Mouse (Mus musculus): ENCODE data around the gene Smyd1. TPM values are rescaled to one million over a fixed set of nuclear protein-coding genes. Genes with fewer than 3 reads are reported as not detected.

Gene Smyd1
- polyA plus RNA-seq, 1 experiment from 2014 or later: 0.15 TPM

GRCm38 (mm10) chr6:71212471-71212870 is 109.6 kb downstream of the Smyd1 start:
- no peaks in the 10 kb centered on the region for H3K36me3 ChIP-seq (replicated peaks)
- H3K9me3 ChIP-seq: no peaks in the 10 kb centered on the region
- no peak overlapping the region for H3K27ac ChIP-seq
- no peaks in the 10 kb centered on the region for H3K4me1 ChIP-seq
- no peak for DNase-seq (ENCODE audit: extremely low spot score, low spot score)
- H3K27me3 ChIP-seq (ENCODE audit: poor library complexity, severe bottlenecking): no peaks in the 10 kb centered on the region
- H3K4me3 ChIP-seq: no peak overlapping the region
- 96% methylated on average over 3 of the region's 3 CpGs for WGBS

GRCm38 (mm10) chr6:71211917-71212316 is 110.1 kb downstream of the Smyd1 start:
- H3K4me3 ChIP-seq: no peak overlapping the region
- H3K4me1 ChIP-seq: no peaks in the 10 kb centered on the region
- H3K36me3 ChIP-seq (replicated peaks): no peaks in the 10 kb centered on the region
- H3K27me3 ChIP-seq (ENCODE audit: poor library complexity, severe bottlenecking): no peaks in the 10 kb centered on the region
- no peaks in the 10 kb centered on the region for H3K9me3 ChIP-seq
- WGBS: 73% methylated on average over 7 of the region's 7 CpGs
- no peak overlapping the region for H3K27ac ChIP-seq
- no peak for DNase-seq (ENCODE audit: extremely low spot score, low spot score)

GRCm38 (mm10) chr6:71208691-71209090 is 113.3 kb downstream of the Smyd1 start:
- H3K36me3 ChIP-seq (replicated peaks): no peaks in the 10 kb centered on the region
- DNase-seq (ENCODE audit: extremely low spot score, low spot score): no peak
- H3K4me1 ChIP-seq: no peaks in the 10 kb centered on the region
- H3K4me3 ChIP-seq: no peak overlapping the region
- H3K27ac ChIP-seq: no peak overlapping the region
- WGBS: 85% methylated on average over 2 of the region's 2 CpGs
- H3K9me3 ChIP-seq: no peaks in the 10 kb centered on the region
- no peaks in the 10 kb centered on the region for H3K27me3 ChIP-seq (ENCODE audit: poor library complexity, severe bottlenecking)

GRCm38 (mm10) chr6:71204166-71204565 is 117.9 kb downstream of the Smyd1 start:
- Histone ChIP-seq H3K36me3 (replicated peaks) (no peaks in the 10 kb centered on the region), H3K4me1 (peaks cover 7% of the 10 kb centered on the region), H3K4me3 (no peak overlapping the region), H3K27ac (no peak overlapping the region), H3K27me3 (ENCODE audit: poor library complexity, severe bottlenecking) (no peaks in the 10 kb centered on the region), H3K9me3 (no peaks in the 10 kb centered on the region)
- WGBS: 95% methylated on average over 8 of the region's 8 CpGs
- DNase-seq (ENCODE audit: extremely low spot score, low spot score): no peak

GRCm38 (mm10) chr6:71203674-71204073 is 118.4 kb downstream of the Smyd1 start:
- DNase-seq (ENCODE audit: extremely low spot score, low spot score): no peak
- Histone ChIP-seq H3K27me3 (ENCODE audit: poor library complexity, severe bottlenecking) (no peaks in the 10 kb centered on the region), H3K4me3 (no peak overlapping the region), H3K9me3 (no peaks in the 10 kb centered on the region), H3K27ac (no peak overlapping the region), H3K36me3 (replicated peaks) (no peaks in the 10 kb centered on the region), H3K4me1 (peaks cover 7% of the 10 kb centered on the region)
- 86% methylated on average over 5 of the region's 5 CpGs for WGBS

- 73% methylated on average over 5 of the region's 5 CpGs for WGBS
- no peaks in the 10 kb centered on the region for H3K36me3 ChIP-seq (replicated peaks)
- no peaks in the 10 kb centered on the region for H3K27me3 ChIP-seq (ENCODE audit: poor library complexity, severe bottlenecking)
- no peak overlapping the region for H3K27ac ChIP-seq
- DNase-seq (ENCODE audit: extremely low spot score, low spot score): no peak
- H3K4me3 ChIP-seq: no peak overlapping the region
- no peaks in the 10 kb centered on the region for H3K9me3 ChIP-seq
- H3K4me1 ChIP-seq: peaks cover 7% of the 10 kb centered on the region
Observed at GRCm38 (mm10) chr6:71201925-71202324, 120.1 kb downstream of the Smyd1 start.

GRCm38 (mm10) chr6:71199612-71200011 is 122.4 kb downstream of the Smyd1 start, which contains the start of gene Fabp1:
TSS of gene Fabp1 (plus strand) at chr6:71199827.
- 83% methylated on average over 4 of the region's 4 CpGs for WGBS
- Histone ChIP-seq H3K27me3 (ENCODE audit: poor library complexity, severe bottlenecking) (no peaks in the 10 kb centered on the region), H3K27ac (no peak within 1 kb of the TSS), H3K4me1 (peaks cover 7% of the 10 kb centered on the region), H3K9me3 (no peaks in the 10 kb centered on the region), H3K4me3 (no peak within 1 kb of the TSS), H3K36me3 (replicated peaks) (no peaks in the 10 kb centered on the region)
- DNase-seq (ENCODE audit: extremely low spot score, low spot score): no peak

- Histone ChIP-seq H3K4me3 (no peak overlapping the region), H3K36me3 (replicated peaks) (no peaks in the 10 kb centered on the region), H3K27ac (no peak overlapping the region), H3K27me3 (ENCODE audit: poor library complexity, severe bottlenecking) (no peaks in the 10 kb centered on the region), H3K4me1 (peaks cover 7% of the 10 kb centered on the region), H3K9me3 (no peaks in the 10 kb centered on the region)
- no peak for DNase-seq (ENCODE audit: extremely low spot score, low spot score)
- WGBS: 85% methylated on average over 13 of the region's 13 CpGs
Observed at GRCm38 (mm10) chr6:71197636-71198535, 124.1 kb downstream of the Smyd1 start.

GRCm38 (mm10) chr6:71196107-71196506 is 125.9 kb downstream of the Smyd1 start:
- Histone ChIP-seq H3K9me3 (no peaks in the 10 kb centered on the region), H3K27ac (no peak overlapping the region), H3K4me1 (no peaks in the 10 kb centered on the region), H3K27me3 (ENCODE audit: poor library complexity, severe bottlenecking) (no peaks in the 10 kb centered on the region), H3K36me3 (replicated peaks) (no peaks in the 10 kb centered on the region), H3K4me3 (no peak overlapping the region)
- no peak for DNase-seq (ENCODE audit: extremely low spot score, low spot score)

- WGBS: 86% methylated on average over 6 of the region's 6 CpGs
- no peaks in the 10 kb centered on the region for H3K36me3 ChIP-seq (replicated peaks)
- H3K4me3 ChIP-seq: no peak overlapping the region
- no peak overlapping the region for H3K27ac ChIP-seq
- no peaks in the 10 kb centered on the region for H3K4me1 ChIP-seq
- no peaks in the 10 kb centered on the region for H3K27me3 ChIP-seq (ENCODE audit: poor library complexity, severe bottlenecking)
- no peak for DNase-seq (ENCODE audit: extremely low spot score, low spot score)
- no peaks in the 10 kb centered on the region for H3K9me3 ChIP-seq
Observed at GRCm38 (mm10) chr6:71193151-71193740, 128.8 kb downstream of the Smyd1 start.

GRCm38 (mm10) chr6:71190501-71190900 is 131.5 kb downstream of the Smyd1 start:
- H3K27me3 ChIP-seq (ENCODE audit: poor library complexity, severe bottlenecking): no peaks in the 10 kb centered on the region
- no peaks in the 10 kb centered on the region for H3K9me3 ChIP-seq
- no peak for DNase-seq (ENCODE audit: extremely low spot score, low spot score)
- H3K4me1 ChIP-seq: no peaks in the 10 kb centered on the region
- 95% methylated on average over 2 of the region's 2 CpGs for WGBS
- H3K36me3 ChIP-seq (replicated peaks): no peaks in the 10 kb centered on the region
- no peak overlapping the region for H3K4me3 ChIP-seq
- H3K27ac ChIP-seq: no peak overlapping the region

GRCm38 (mm10) chr6:71189578-71189977 is 132.5 kb downstream of the Smyd1 start:
- Histone ChIP-seq H3K9me3 (no peaks in the 10 kb centered on the region), H3K27ac (no peak overlapping the region), H3K36me3 (replicated peaks) (no peaks in the 10 kb centered on the region), H3K27me3 (ENCODE audit: poor library complexity, severe bottlenecking) (no peaks in the 10 kb centered on the region), H3K4me1 (no peaks in the 10 kb centered on the region), H3K4me3 (no peak overlapping the region)
- WGBS: 90% methylated on average over 1 of the region's 1 CpGs
- no peak for DNase-seq (ENCODE audit: extremely low spot score, low spot score)

GRCm38 (mm10) chr6:71184941-71185604 is 137.0 kb downstream of the Smyd1 start:
- Histone ChIP-seq H3K4me1 (no peaks in the 10 kb centered on the region), H3K4me3 (no peak overlapping the region), H3K27ac (no peak overlapping the region), H3K36me3 (replicated peaks) (no peaks in the 10 kb centered on the region), H3K27me3 (ENCODE audit: poor library complexity, severe bottlenecking) (no peaks in the 10 kb centered on the region), H3K9me3 (no peaks in the 10 kb centered on the region)
- WGBS: 89% methylated on average over 7 of the region's 7 CpGs
- DNase-seq (ENCODE audit: extremely low spot score, low spot score): no peak
